Mouse (Mus musculus): ENCODE measurements around the gene Plxna1.

DNA sequence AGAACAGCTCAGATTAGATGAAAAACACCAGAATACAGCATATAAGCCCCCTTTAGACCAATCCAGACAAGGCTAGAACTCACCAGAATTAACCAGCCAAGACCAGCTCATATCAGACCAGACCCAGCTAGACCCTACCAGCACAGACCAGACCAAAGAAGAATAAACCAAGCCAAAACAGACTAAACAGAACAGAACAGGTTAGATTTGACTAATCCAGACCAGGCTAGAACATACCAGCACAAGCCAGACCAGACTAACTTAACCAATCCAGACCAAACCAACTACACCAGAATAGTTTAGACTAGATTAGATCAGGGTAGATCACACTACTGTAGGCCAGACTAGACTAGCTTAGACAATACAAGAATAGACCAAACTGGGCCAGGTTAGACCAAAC is 77.3 kb downstream of the Plxna1 start:
- TF ChIP-seq CTCF (IDR thresholded peaks at IDR 0.05; ENCODE audit: low read depth) (no peak), EP300 (optimal IDR thresholded peaks at IDR 0.05) (no peak)
